ENCODE assay signal across 21 mouse cellular contexts in genomic region chr6:17811531-17811930, GRCm38 (mm10).
"Had no signal": no experiment of that assay in that cellular context is flagged by ENCODE, and none has a peak within 500 bp of the region (broad histone marks: within the 10 kb centered on the region; RNA-seq: fewer than 3 reads in every experiment).

No protein-coding gene starts in this region.

- H3K4me3 ChIP-seq: kidney, embryonic 15.5 days; limb, embryonic 10.5 days; limb, embryonic 13.5 days; liver, embryonic 12.5 days; liver, embryonic 15.5 days; lung, embryonic 15.5 days; midbrain, embryonic 12.5 days; midbrain, embryonic 15.5 days; myocyte; neural tube, embryonic 13.5 days had no signal

- ATAC-seq: liver, embryonic 12.5 days; midbrain, embryonic 15.5 days had no signal

- H3K9me3 ChIP-seq: kidney, embryonic 15.5 days; limb, embryonic 10.5 days; limb, embryonic 13.5 days; liver, embryonic 12.5 days; liver, embryonic 15.5 days; lung, embryonic 15.5 days; midbrain, embryonic 12.5 days; midbrain, embryonic 15.5 days; neural tube, embryonic 13.5 days had no signal

- H3K4me2 ChIP-seq: kidney, embryonic 15.5 days; limb, embryonic 13.5 days; liver, embryonic 12.5 days; liver, embryonic 15.5 days; lung, embryonic 15.5 days; midbrain, embryonic 12.5 days; midbrain, embryonic 15.5 days; neural tube, embryonic 13.5 days had no signal

- H3K27me3 ChIP-seq: kidney, embryonic 15.5 days; limb, embryonic 13.5 days; liver, embryonic 12.5 days; liver, embryonic 15.5 days; lung, embryonic 15.5 days; midbrain, embryonic 12.5 days; midbrain, embryonic 15.5 days; neural tube, embryonic 13.5 days had no signal

- DNase-seq: kidney, postnatal 10 days; kidney, postnatal 4 days; layer of hippocampus, adult 9-11 months; liver; lung, adult 18-20 months; lung, postnatal 10 days; retina, postnatal 1 day; right cerebral cortex, postnatal 25 days; spleen, adult 18-20 months; thymus, adult 18-20 months; thymus, postnatal 36 days had no signal

- H3K27ac ChIP-seq: kidney, embryonic 15.5 days; limb, embryonic 10.5 days; limb, embryonic 13.5 days; liver, embryonic 12.5 days; liver, embryonic 15.5 days; lung, embryonic 15.5 days; midbrain, embryonic 12.5 days; midbrain, embryonic 15.5 days; neural tube, embryonic 13.5 days had no signal

- H3K9ac ChIP-seq: kidney, embryonic 15.5 days; limb, embryonic 13.5 days; liver, embryonic 12.5 days; liver, embryonic 15.5 days; lung, embryonic 15.5 days; midbrain, embryonic 12.5 days; midbrain, embryonic 15.5 days; neural tube, embryonic 13.5 days had no signal

- H3K36me3 ChIP-seq: kidney, embryonic 15.5 days; limb, embryonic 10.5 days; limb, embryonic 13.5 days; liver, embryonic 12.5 days; liver, embryonic 15.5 days; lung, embryonic 15.5 days; midbrain, embryonic 12.5 days; midbrain, embryonic 15.5 days; neural tube, embryonic 13.5 days had no signal
